Mouse (Mus musculus) liver, postnatal 0 days (tissue): Measurements from ENCODE around the gene 4930519G04Rik. TPM values are rescaled to one million over a fixed set of nuclear protein-coding genes. Genes with fewer than 3 reads are reported as not detected.

Experiments
- ATAC-seq: fragments of 200-750 bp; cut with Nextera tagmentation; 2 replicates; pipeline ENCODE4 v1.8.0; 2017; ENCODE audit warnings: mild to moderate bottlenecking, moderate library complexity
- DNase-seq: peaks from one replicate; pipeline ENCODE4 v3.0.0-alpha.2; 2016
- H3K27ac ChIP-seq: fragments of 300-500 bp; sonication (generic); 2 replicates; pipeline ENCODE4 v1.5.1; 2014; ENCODE audit warnings: antibody characterized with exemption, moderate library complexity, mild to moderate bottlenecking, low read depth
- H3K27me3 ChIP-seq: fragments of 300-500 bp; sonication (generic); 2 replicates; pipeline ENCODE4 v1.6.1; 2014; ENCODE audit warnings: low read length, control low read depth, mixed read lengths; ENCODE audit not compliant: insufficient read depth
- H3K36me3 ChIP-seq: fragments of 300-500 bp; sonication (generic); replicated peaks from 2 replicates; pipeline ENCODE4 v1.6.1; 2014; ENCODE audit warnings: mild to moderate bottlenecking, control low read depth, low read length, moderate library complexity, mixed read lengths; ENCODE audit not compliant: insufficient read depth
- H3K4me1 ChIP-seq: fragments of 300-500 bp; sonication (generic); 2 replicates; pipeline ENCODE4 v1.6.1; 2014; ENCODE audit warnings: antibody characterized with exemption, mild to moderate bottlenecking, control low read depth; ENCODE audit not compliant: insufficient read depth
- H3K4me2 ChIP-seq: fragments of 300-500 bp; sonication (generic); 2 replicates; pipeline ENCODE4 v1.6.1; 2014; ENCODE audit warnings: low read depth, mild to moderate bottlenecking, low read length, moderate library complexity, mixed read lengths
- H3K4me3 ChIP-seq: fragments of 300-500 bp; sonication (generic); 2 replicates; pipeline ENCODE4 v1.5.1; 2014; ENCODE audit warnings: low read depth, low read length
- H3K9ac ChIP-seq: fragments of 300-500 bp; sonication (generic); replicated peaks from 2 replicates; pipeline ENCODE4 v1.6.1; 2014; ENCODE audit warnings: mild to moderate bottlenecking, moderate library complexity
- H3K9me3 ChIP-seq: fragments of 300-500 bp; sonication (generic); 2 replicates; pipeline ENCODE4 v1.6.1; 2016; ENCODE audit warnings: mild to moderate bottlenecking, control low read depth, low read length, mixed read lengths
- CTCF ChIP-seq: sonication (generic); IDR thresholded peaks from 2 replicates; pipeline ENCODE4 v1.5.1; 2016; ENCODE audit warnings: antibody characterized with exemption, low read depth
- EP300 ChIP-seq: IDR thresholded peaks from 2 replicates; pipeline ENCODE4 v1.6.1; 2016; ENCODE audit warnings: antibody characterized with exemption, low read depth, mild to moderate bottlenecking
- WGBS: fragments of 180-500 bp; shearing (Covaris S2); extraction: QIAGEN DNeasy Blood & Tissue Kit; methylation state at CpG from one replicate; pipeline ENCODE4 v1.1.7; 2014; ENCODE audit not compliant: insufficient replicate concordance; 5-methylcytosine and 5-hydroxymethylcytosine counted together
- polyA plus RNA-seq: library from polyadenylated mRNA; unstranded; fragments of >200 nt; fragmentation: Nextera tagmentation; extraction: Ambion mirVana; gene quantifications from 2 replicates; pipeline ENCODE4 v1.2.1, GENCODE M21; 2015

4930519G04Rik gene
- polyA plus RNA-seq, 1 experiment from 2014 or later = not detected

GRCm38 (mm10) chr5:114886801-114887200 is 33.3 kb downstream of the 4930519G04Rik start:
- 63% methylated on average over 6 of the region's 6 CpGs for WGBS
- Histone ChIP-seq H3K4me1 (no peaks in the 10 kb centered on the region), H3K9ac (no peak overlapping the region), H3K27ac (0 out of 2 replicates have a peak overlapping the region, but pooled peaks have one; percentile 0), H3K9me3 (no peaks in the 10 kb centered on the region), H3K4me3 (no peak overlapping the region), H3K36me3 (no peaks in the 10 kb centered on the region), H3K4me2 (no peak overlapping the region), H3K27me3 (no peaks in the 10 kb centered on the region)
- ATAC-seq = peak; percentile 29; the same call in 1 of the 2 replicates
- DNase-seq = no peak
- TF ChIP-seq CTCF (no peak), EP300 (no peak)

GRCm38 (mm10) chr5:114888995-114889394 is 35.5 kb downstream of the 4930519G04Rik start:
- no peak for ATAC-seq
- WGBS = 78% methylated on average over 2 of the region's 2 CpGs
- DNase-seq = no peak
- H3K9me3 ChIP-seq = no peaks in the 10 kb centered on the region
- no peaks in the 10 kb centered on the region for H3K4me1 ChIP-seq
- no peak overlapping the region for H3K4me3 ChIP-seq
- no peak overlapping the region for H3K9ac ChIP-seq
- H3K27ac ChIP-seq = no peak overlapping the region
- H3K27me3 ChIP-seq = no peaks in the 10 kb centered on the region
- no peaks in the 10 kb centered on the region for H3K36me3 ChIP-seq
- TF ChIP-seq EP300 (no peak), CTCF (no peak)
- H3K4me2 ChIP-seq = no peak overlapping the region

GRCm38 (mm10) chr5:114895542-114895941 is 42.1 kb downstream of the 4930519G04Rik start:
- H3K4me2 ChIP-seq = no peak overlapping the region
- H3K9ac ChIP-seq = no peak overlapping the region
- TF ChIP-seq CTCF (no peak), EP300 (no peak)
- H3K4me3 ChIP-seq = no peak overlapping the region
- ATAC-seq = no peak
- 0 out of 2 replicates have a peak, but pooled peaks cover 5% of the 10 kb centered on the region for H3K4me1 ChIP-seq
- H3K9me3 ChIP-seq = no peaks in the 10 kb centered on the region
- H3K36me3 ChIP-seq = no peaks in the 10 kb centered on the region
- 79% methylated on average over 4 of the region's 4 CpGs for WGBS
- no peaks in the 10 kb centered on the region for H3K27me3 ChIP-seq
- no peak for DNase-seq
- H3K27ac ChIP-seq = no peak overlapping the region

- Histone ChIP-seq H3K4me2 (peak within 1 kb of the TSS; percentile 68), H3K36me3 (no peaks in the 10 kb centered on the region), H3K27ac (peak within 1 kb of the TSS; percentile 69), H3K9ac (peak within 1 kb of the TSS; percentile 63), H3K27me3 (no peaks in the 10 kb centered on the region), H3K4me1 (0 out of 2 replicates have a peak, but pooled peaks cover 5% of the 10 kb centered on the region), H3K9me3 (no peaks in the 10 kb centered on the region), H3K4me3 (peak within 1 kb of the TSS; percentile 49)
- peak; percentile 72 for ATAC-seq
- no peak for DNase-seq
- 50% methylated on average over 13 of the region's 13 CpGs for WGBS
- no peak for TF ChIP-seq EP300
- TF ChIP-seq CTCF = no peak
Measured at GRCm38 (mm10) chr5:114896688-114897373, 43.4 kb downstream of the 4930519G04Rik start, which contains the start of gene Oasl2. Gene Oasl2, plus strand, starts transcription at chr5:114896936.

- H3K4me2 ChIP-seq = peak overlapping the region; percentile 68
- ATAC-seq (peak; percentile 61), DNase-seq (peak; percentile 44)
- H3K27ac ChIP-seq = peak overlapping the region; percentile 69
- no peaks in the 10 kb centered on the region for H3K36me3 ChIP-seq
- no peaks in the 10 kb centered on the region for H3K27me3 ChIP-seq
- TF ChIP-seq EP300 (0 out of 2 replicates have a peak, but pooled peaks have one; percentile 27), CTCF (no peak)
- WGBS = 6% methylated on average over 7 of the region's 7 CpGs
- 0 out of 2 replicates have a peak, but pooled peaks cover 5% of the 10 kb centered on the region for H3K4me1 ChIP-seq
- no peaks in the 10 kb centered on the region for H3K9me3 ChIP-seq
- peak overlapping the region; percentile 63 for H3K9ac ChIP-seq
- H3K4me3 ChIP-seq = peak overlapping the region; percentile 49
Measured at GRCm38 (mm10) chr5:114897374-114897793, 43.9 kb downstream of the 4930519G04Rik start.

- peak overlapping the region; percentile 49; the same call in 1 of the 2 replicates for H3K4me3 ChIP-seq
- H3K4me1 ChIP-seq = 0 out of 2 replicates have a peak, but pooled peaks cover 5% of the 10 kb centered on the region
- H3K4me2 ChIP-seq = peak overlapping the region; percentile 68
- H3K9me3 ChIP-seq = no peaks in the 10 kb centered on the region
- DNase-seq (no peak), ATAC-seq (no peak)
- H3K36me3 ChIP-seq = no peaks in the 10 kb centered on the region
- H3K27me3 ChIP-seq = no peaks in the 10 kb centered on the region
- WGBS = 65% methylated on average over 7 of the region's 7 CpGs
- TF ChIP-seq CTCF (no peak), EP300 (no peak)
- no peak overlapping the region for H3K27ac ChIP-seq
- no peak overlapping the region for H3K9ac ChIP-seq
Measured at GRCm38 (mm10) chr5:114898857-114899256, 45.4 kb downstream of the 4930519G04Rik start.
